Mouse (Mus musculus) small intestine, adult 10 weeks (tissue): ENCODE results near the gene Calm2. TPM values are rescaled to one million over a fixed set of nuclear protein-coding genes. Genes with fewer than 3 reads are reported as not detected.

Experiments
- polyA plus RNA-seq: library from polyadenylated mRNA; stranded (reverse); fragments of 350-450 nt; fragmentation: Illumina TruSeq; extraction: RNeasy Lipid Tissue Mini Kit (QIAGEN cat#74804); gene quantifications from one replicate; pipeline ENCODE4 v1.2.3, GENCODE M21; 2014; ENCODE audit warnings: low replicate concordance

Gene Calm2
- 1,789 TPM for polyA plus RNA-seq

GRCm38 (mm10) chr17:87446767-87447611, at the start of gene Calm2:
Gene Calm2, minus strand, starts transcription at chr17:87446935.

GRCm38 (mm10) chr17:87427511-87427910, 19.2 kb downstream of the Calm2 start, which contains the start of gene Stpg4:
Gene Stpg4, minus strand, starts transcription at chr17:87427741.

Other genes with a start within 250 kb of the Calm2 start
- gene Mcfd2, start 181.0 kb downstream of the Calm2 start, polyA plus RNA-seq, result 164 TPM
- 12.8 TPM for gene Ttc7, start 164.0 kb downstream of the Calm2 start, polyA plus RNA-seq
- not detected for gene Stpg4, start 19.2 kb downstream of the Calm2 start, polyA plus RNA-seq
- gene Epcam, start 189.0 kb upstream of the Calm2 start, polyA plus RNA-seq, result 1,158 TPM
- gene Msh2, start 225.4 kb upstream of the Calm2 start, polyA plus RNA-seq, result 16.7 TPM